Mouse (Mus musculus) spleen, adult 2 months (tissue): ENCODE data around the gene Itprid2.

Experiments used
- CTCF ChIP-seq: fragments of 200-500 bp; IDR thresholded peaks from 2 replicates; pipeline ENCODE4 v1.5.1; 2011; ENCODE audit warnings: mild to moderate bottlenecking, inconsistent platforms; ENCODE audit not compliant: insufficient read depth, insufficient read length, insufficient replicate concordance; ENCODE audit errors: extremely low read depth
- POLR2A ChIP-seq: fragments of 200-500 bp; IDR thresholded peaks from 2 replicates; pipeline ENCODE4 v1.6.1; 2011; ENCODE audit warnings: low read depth, low read length, inconsistent platforms

GRCm38 (mm10) chr2:79661486-79662104 is 26.4 kb downstream of the Itprid2 start:
- TF ChIP-seq CTCF (no peak), POLR2A (no peak)
